Mouse (Mus musculus) c-Kit-positive CD71-negative TER-119-negative erythroid progenitor cells, embryonic 14.5 days (primary cell): ENCODE measurements around the gene Glyatl3.

Experiments
- DNase-seq: peaks from one replicate; pipeline ENCODE4 v3.0.0-alpha.2; 2013; ENCODE audit warnings: low read depth

Glyatl3 gene

GRCm38 (mm10) chr17:40855065-40855464 is 59.1 kb downstream of the Glyatl3 start:
- no peak for DNase-seq
